Mouse (Mus musculus) CD4-positive, CD25-positive, alpha-beta regulatory T cell, adult 4 months (primary cell): ENCODE results near the gene Samd1. TPM values are rescaled to one million over a fixed set of nuclear protein-coding genes. Genes with fewer than 3 reads are reported as not detected.
"Not testable (repeated sequence)": the region's sequence is repeated elsewhere in the genome, so short reads cannot be mapped to it uniquely, and the experiment has no call there.

Experiments used
- ATAC-seq: one replicate; pipeline ENCODE4 v1.8.0; 2017
- polyA plus RNA-seq, 2 experiments: library from polyadenylated mRNA; unstranded; fragments of 100-300 nt; shearing (Covaris generic); gene quantifications; one replicate each; pipeline ENCODE4 v1.2.1; 2017

The Samd1 gene
- polyA plus RNA-seq, 2 experiments from 2014 or later = 5.9 to 6.3 TPM

DNA sequence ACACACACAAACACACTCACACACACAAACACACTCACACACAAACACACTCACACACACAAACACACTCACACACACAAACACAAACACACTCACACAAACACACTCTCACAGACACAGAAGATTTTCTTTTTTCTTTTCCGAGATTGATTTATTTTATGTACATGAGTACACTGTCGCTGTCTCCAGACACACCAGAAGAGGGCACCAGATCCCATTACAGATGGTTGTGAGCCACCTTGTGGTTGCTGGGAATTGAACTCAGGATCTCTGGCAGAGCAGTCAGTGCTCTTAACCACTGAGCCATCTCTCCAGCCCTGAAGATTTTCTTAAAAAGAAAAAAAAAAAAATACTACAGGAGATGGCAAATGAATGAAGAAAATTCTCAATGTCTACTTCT lies 14.2 kb upstream of the Samd1 start:
- not testable (repeated sequence) for ATAC-seq

DNA sequence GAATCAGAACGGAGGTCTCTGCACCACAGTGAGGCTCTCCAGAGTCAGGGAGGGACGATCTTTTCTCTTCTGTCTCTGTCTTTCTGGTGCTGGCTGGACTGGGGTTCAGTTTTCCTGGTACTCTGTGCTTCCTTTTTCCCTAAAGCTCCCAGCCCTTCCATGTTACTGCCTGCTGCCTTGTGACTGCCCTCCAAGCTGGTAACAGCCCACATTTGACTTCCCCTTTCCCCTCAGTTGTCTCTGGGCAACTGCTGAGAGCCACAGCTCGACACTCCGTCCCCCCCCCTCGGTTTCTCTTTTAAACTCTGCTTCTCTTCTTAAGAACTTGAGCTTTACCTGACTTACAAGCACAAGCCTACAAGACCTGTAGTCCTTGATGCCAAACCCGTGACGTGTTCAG lies 8.2 kb upstream of the Samd1 start:
- ATAC-seq = no peak

DNA sequence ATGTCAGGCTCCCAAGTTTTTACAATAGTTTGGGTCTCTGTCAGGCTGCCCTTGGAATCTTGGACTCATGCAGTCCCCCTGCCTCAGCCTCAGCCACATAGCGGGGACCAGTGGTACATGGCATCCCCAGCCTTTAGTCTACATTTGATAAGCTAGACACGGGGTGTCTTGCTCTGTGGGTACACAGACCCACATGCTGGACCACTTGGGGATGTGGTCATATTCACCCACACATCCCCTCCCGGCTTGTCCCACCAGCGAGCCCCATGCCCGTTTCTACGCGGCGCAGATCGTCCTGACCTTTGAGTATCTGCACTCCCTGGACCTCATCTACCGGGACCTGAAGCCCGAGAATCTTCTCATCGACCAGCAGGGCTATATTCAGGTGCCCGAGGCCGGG lies 7.3 kb upstream of the Samd1 start:
- ATAC-seq = no peak

DNA sequence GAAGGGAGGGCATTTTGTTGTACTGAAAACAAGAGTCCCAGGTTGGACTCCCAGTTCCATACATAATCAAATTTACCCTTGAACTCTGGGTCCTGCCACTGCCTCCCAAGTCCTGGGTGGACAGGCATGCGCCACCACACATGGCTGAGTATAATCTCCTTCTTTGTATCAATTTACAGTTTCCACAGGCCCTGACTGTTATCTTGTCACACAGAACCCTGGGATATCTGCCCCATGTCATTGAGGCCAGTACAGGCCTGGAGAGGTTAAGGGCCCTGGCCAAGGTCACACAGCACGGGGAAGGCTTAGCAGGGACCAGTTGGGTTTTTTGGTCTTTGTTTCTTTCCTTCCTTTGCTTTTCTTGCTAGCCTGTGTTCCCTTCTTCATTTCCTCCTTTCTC lies 5.0 kb upstream of the Samd1 start:
- ATAC-seq = no peak

DNA sequence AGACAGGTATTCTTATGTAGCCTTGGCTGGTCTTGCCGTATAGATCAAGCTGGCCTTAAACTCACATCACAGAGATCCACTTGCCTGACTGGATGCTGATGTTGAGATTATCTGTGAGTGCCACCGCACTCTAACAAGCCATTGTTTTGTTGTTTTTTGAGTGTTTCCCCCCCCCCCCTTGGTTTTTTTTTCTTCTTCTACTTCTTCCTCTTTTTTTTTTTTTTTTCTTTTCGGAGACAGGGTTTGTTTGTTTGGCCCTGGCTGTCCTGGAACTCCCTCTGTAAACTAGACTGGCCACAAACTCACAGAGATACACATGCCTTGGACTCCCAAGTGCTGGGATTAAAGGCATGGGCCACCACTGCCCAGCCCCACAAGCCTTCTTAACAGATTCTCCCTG lies 3.4 kb upstream of the Samd1 start:
- ATAC-seq = no peak

DNA sequence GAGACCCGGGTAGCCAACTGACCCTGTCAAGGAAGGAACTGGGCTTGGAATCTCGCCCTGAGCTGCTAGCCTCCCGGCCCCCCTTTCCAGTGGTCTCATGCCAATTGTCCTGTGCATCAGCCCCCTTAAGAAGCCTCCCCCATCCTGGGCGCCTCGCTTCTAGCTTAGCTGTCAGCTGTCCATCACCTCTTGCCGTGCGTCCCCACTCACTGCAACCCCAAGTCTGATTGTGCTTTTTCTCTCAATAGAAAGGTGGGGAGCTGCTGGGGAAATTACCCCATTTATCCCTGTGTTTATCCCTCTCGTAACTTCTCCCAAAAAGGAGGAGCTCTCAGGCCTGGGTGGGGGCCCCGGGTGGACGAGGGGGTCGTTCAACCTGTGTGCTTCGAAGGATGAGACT lies 1.5 kb upstream of the Samd1 start:
- no peak for ATAC-seq

DNA sequence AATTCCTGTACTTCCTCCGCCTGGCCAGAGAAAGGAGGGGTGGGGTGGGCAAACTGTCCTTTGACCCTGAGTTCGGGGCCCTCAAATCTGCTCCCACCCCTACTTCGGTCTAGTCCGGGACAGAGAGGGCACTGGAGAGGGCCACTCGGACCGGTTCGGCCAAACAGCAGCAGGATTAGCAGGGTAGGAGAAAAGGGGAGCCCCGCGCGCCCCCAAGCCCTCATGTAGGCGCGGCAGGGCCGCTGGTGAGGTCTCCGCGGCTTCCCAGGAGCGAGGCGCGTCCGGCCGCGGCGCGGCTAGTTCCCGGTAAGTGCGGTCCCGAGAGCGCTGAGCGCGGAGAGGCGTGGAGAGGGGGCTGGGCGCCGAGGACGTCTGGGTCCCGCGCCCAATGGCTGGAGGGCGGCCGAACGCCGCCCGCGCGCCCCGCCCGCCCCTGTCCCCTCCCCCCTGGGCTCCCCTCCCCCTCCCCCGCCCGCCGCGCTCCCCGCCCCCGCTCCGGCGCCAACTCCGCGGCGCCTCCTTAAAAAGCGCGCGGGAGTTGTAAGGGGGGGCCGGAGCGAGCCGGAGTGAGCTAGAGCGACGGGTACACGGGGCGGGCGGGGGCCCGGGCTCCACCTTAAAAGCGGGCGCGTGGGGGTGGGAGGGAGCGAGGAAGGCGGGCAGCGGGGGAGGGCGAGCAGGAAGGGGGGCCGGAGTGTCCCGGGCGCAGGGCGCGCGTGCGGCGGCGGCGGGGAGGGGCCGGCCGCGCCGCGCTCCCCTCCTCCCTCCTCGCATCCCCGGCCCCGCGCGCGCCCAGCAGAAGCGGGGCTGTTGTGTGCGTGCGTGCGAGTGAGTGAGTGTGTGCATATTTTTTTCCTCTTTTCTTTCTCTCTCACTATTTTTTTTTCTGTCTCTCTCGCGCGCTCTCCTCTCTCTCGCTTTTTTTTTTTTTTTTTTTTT lies 636 bp upstream of the Samd1 start:
- peak; percentile 48 for ATAC-seq

DNA sequence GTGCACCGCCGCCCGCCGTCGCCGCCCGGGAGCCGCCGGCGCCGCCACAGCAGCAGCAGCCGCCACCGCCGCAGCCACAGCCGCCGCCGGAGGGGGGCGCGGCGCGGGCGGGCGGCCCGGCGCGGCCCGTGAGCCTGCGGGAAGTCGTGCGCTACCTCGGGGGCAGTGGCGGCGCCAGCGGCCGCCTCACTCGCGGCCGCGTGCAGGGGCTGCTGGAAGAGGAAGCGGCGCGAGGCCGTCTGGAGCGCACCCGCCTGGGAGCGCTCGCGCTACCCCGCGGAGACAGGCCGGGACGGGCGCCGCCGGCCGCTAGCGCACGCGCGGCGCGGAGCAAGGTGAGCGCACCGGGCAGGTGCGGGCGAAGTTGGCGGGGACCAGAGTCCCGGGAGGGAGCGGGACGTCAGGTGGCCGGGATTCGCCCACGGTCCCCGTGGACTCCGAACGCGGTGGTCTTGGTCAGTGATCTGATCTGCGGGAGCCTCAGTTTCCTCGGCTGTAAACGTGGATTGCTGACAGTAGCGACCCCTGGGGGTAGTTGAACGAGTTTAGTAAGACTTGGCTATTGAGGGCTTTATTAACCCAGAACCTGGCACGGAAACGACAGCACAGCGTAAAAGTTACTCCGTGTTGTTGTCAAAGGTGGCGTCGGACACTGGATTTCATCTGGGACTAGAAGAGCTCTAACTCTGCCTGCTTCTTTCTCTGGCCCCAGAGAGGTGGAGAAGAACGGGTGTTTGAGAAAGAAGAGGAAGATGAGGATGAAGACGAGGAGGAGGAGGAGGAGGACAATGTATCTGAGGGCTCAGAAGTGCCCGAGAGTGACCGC lies 972 bp downstream of the Samd1 start:
- peak; percentile 63 for ATAC-seq

DNA sequence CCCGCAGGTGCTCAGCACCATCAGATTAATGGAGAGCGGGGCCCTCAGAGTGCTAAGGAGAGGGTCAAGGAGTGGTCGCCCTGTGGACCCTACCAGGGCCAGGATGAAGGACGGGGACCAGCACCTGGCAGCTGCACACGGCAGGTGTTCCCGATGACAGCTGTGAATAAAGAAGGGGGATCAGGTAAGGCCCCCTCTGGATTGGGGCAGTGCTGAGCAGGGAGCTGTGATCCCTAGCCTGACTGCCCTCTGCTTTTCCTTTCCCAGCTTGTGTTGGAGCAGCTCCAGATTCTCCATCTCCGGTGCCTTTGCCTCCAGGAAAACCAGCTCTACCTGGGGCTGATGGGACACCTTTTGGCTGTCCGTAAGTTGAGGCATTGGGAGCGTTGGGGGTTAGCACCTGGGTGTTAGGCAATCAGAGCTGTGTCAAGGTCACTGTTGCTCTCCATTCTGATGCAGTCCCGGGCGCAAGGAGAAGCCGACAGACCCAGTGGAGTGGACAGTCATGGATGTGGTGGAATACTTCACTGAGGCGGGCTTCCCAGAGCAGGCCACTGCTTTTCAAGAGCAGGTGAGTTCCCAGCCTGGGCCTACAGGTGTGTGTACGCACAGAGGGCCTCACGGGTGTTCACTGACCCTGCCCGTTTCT lies 1.7 kb downstream of the Samd1 start:
- no peak for ATAC-seq

DNA sequence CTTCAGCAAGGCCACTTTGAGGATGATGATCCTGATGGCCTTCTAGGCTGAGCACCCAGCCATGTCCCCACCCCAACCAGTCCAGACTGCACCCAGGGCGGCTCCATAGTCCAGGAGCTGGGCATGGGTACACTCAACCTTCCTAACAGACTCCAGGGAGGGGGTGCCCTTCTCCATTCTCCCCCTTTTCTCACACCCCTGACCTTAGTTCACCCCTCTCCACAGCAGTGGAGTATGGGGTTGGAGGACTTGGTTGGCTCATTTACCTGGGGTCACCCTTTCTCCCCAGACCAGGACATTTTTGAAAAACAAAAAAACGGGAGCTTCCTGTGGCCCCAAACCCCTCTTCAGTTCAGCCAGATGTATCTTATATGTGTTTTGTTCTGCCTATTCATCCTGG lies 2.4 kb downstream of the Samd1 start:
- ATAC-seq = no peak

DNA sequence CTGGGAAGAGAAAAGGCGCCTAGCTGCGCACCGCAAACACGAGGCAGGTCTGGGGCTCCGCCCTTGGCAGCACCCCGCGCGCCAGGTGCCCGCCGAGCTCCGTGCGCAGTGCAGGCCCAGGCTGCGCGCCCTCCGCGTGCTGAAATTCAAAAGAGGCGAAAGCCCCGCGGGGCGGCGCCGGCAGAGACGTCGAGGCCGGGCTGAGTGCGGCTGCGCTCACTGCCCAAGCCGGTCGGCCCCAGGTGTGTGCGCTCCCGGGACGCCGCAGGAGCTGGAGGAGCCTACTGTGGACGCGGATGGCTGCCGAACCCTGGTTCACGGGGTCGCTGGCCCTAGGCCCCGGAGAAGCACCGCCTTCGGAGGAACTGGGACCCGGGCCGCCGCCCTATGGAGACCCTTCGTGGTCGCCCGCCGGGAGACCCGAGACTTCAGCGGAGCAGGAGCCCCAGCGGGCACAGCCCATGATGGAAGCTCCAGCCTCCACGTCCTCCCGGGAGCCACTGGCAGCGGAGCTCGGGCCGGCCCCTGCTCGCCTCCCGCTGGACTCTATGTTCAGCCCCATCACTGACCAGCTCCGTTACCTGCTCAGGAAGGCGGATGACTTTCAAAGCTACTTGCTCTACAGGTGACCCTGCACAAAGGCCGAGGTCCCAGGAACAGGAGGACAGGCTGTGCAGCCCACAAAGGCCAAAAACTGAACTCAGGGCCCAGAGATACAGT lies 4.0 kb downstream of the Samd1 start, which contains the start of gene 1700067K01Rik:
TSS of gene 1700067K01Rik (plus strand) at position 222 of the 720 bp plus-strand sequence.
- ATAC-seq = no peak

DNA sequence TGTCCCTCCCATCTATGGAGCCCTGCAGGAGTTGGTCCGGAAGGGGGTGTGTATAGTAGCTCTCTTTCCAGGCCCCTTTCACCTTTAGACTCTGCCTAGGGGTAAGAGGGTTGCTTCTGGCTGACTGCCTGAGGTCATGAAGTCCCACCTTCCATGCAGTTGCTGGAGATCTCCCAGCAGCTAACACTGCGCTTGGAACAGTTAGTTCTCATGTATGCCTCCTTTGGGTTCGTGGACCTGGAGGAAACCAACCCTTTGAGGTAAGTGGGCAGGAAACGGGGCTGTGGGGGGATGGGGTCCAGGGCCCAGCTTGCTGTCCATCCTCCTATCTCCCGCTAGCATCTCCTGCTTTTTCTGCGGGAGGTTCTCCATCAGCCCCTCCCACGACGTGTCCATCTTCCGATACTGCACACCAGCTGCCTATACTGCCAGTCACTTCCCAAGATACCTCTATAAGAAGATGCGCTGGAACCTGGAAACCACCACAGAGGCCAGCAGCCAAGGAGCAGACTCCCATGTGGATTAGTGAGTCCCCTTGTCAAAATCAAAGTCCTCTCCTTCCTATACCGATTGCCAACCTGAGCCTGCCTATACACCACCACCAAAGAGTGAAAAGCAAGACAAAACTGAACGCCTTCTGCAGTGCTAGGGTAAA lies 5.6 kb downstream of the Samd1 start:
- ATAC-seq = no peak

DNA sequence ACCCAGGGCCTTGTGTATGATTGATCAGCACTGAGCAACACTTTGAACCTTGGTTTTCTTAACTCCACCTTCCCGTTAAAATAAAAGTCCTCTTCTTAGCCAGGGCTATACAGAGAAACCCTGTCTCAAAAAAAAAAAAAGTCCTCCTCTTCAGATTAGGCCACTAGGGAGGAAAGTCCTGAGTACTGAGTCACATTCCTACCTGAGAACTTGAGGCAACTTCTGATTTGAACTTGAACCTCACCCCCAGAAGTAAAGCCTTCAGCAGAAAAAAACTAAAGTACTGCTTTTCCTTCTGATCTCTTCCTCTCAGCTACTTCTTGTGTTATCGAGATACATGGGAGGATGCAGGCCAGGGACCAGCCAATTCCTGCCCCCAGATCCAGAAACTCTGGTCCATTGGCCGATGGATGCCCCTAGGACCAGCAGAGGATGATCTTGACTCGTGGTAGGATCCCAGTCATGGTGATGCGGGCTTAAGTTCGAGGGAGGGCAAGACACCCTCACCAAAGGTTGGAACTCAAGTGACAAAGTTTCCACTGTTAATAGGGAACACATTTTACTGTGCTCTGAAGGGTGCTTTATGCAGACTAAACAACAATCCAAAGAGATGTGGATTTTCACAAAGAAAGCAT lies 6.3 kb downstream of the Samd1 start:
- no peak for ATAC-seq

DNA sequence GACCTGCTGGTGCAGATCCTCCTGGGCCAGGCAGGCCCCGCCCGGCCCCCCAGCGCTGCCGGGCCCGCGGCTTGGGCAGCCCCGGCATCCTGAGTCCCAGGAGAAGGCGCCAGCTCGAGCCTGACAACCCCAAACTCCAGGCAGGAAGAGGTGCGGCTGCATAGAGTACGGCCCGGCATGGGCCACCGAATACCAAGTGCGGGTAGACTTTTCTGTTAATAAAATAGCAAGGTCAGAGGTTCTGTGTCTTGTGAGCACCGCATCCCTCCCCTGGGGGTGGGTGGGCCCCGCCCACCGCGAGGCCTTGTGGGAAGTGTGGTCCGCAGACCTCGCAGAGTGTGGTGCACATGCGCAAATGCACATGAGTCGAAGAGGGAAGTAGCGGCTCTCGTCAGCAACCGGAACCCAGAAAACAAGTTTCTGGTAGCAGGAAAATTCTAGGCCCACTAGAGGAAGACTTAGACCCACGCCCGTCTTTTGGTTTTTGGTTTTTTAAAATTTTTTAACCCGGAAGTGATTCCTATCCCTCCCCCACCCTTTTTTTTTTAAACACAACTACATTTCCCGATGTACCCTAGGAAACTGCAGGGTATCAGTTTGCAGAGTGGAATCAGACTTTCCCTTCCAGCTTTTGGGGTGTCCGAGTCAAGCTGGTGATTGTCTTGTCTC lies 7.2 kb downstream of the Samd1 start:
- ATAC-seq = peak; percentile 97

DNA sequence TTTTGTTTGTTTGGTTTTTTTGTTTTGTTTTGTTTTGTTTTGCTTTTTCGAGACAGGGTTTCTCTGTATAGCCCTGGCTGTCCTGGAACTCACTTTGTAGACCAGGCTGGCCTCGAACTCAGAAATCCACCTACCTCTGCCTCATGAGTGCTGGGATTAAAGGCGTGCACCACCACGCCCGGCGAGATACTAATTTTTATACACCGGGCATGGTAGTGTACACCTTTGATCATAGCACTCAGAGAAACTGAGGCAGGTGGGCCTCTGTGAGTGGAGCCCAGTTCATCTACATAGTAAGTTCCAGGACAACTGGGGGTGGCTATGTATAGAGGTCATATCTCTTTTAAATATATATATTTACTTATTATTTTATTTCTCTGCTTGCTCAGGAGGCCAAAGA lies 8.0 kb downstream of the Samd1 start:
- ATAC-seq = not testable (repeated sequence)

DNA sequence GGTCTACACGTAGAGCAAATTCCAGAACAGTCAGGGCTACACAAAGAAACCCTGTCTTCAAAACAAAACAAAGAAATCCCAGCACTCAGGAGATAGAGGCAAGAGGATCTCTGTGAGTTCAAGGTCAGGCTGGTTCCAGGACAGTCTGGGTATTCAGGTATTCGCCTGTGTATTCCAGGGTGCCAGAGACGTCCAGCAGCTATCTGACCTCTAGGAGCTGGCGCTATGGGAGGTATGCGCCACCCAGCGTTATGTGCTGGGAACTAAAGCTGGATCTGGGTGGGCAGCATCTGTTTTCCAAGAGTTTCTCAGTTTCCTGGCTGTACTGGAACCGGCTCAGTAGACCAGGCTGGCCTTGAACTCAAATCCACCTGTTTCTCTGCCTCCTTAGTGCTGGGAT lies 10.9 kb downstream of the Samd1 start:
- no peak for ATAC-seq

DNA sequence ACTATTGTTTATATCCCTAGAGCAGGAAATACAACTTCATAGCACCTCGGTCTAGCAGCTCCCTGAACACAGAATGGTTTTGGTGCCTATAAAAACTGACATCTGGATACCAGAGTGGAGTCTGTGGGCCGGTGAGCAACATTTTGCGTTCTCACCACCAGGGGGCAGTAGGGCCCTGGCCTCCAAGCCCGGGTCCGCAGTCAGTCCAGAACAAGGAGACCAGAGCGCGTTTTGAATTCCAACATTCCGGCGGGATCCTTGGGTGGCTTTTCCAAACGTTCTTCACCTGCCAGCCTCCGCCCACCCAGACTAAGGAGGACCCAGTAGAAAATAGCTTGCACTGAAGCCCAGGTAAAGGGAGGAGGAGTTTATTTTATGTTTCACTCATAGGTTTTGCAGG lies 12.4 kb downstream of the Samd1 start:
- no peak for ATAC-seq

DNA sequence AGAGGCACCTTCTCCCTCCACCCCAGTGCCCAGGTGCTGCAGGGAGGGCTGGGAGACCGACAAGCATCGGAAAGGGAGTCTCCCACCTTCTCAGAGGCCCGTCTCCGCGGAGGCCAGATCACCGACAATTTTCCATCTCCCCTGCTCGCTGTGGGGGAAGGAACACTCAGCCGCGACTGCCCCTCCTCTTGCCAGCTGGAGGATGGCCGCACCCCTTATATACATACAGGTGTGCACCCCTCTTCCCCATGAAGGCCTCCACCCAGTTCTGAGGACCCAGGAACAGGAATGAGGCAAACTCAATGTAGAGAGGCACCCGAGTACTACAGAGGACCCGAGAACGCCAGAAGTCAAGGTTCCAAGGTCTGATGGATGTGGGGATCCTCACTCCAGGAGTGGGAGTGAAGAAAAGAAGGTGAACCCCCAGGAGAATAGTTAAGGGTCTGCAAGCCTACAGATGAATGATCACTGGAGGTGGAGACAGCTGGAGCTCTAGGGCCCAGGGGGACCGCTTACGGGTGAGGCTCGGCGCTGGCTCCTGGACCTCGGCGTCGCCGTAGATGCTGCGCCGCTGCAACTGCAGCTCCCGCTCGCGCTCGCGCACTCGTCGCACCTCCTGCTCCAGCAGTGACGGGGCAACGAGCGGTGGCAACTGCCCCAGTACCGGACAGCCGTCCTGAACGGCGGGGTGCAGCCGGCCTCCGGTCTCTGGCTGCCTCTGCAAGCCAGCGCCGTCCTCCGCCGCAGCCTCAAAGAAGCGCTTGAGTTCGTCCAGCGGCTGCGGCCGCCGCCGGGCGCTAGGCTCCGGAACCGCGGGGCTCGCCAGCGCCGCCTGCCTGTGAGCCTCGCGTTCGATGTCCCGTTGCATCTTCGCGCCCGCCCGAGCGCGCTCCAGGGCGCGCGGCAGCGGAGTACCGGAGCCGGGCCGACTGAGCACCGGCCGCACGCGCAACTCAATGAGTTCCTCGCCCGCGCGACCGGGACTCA lies 13.4 kb downstream of the Samd1 start:
- peak; percentile 76 for ATAC-seq

DNA sequence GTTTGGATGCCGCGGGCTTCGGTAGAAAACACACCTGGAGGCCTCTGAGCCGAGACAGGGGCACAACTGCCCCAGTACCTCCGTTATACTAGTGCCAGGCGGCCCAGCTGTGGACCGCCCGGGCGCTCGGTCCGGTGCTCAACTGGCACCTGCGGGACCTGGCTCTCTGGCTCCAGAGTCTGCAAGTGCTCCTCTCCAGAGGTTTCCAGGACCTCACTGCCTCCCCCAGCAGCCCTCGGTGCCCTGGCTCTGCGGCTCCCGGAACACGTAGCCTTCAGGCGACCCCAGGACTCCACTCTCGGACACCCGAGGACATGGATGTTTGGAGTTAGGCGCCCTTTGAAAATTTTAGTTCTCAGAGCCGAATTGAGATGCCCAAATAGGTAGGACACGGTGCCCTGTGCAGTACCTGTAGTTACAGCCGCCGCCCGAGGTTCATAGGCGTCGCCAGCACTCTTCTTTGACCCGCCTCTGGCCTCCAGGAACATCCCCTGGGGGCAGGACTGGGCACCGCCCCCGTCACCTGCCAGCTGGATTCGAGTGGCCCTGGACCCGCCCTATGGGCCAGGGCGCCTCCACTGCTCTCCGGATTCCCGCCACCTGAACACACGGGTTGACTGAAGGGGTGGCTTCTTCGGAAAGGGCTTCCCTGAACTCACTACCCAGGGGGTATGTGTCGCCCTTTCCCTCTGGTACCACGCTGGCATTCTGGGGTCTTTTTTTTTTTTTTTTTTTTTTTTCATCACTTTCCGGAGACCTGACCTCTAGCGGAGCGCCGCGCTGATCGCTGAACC lies 14.4 kb downstream of the Samd1 start, which contains the start of gene 2210011C24Rik:
TSS of gene 2210011C24Rik (minus strand) at position 467 of the 794 bp plus-strand sequence.
- ATAC-seq = peak; percentile 27
